Mouse (Mus musculus) heart, embryonic 14.5 days (tissue): ENCODE results near the gene Igfals. TPM values are rescaled to one million over a fixed set of nuclear protein-coding genes. Genes with fewer than 3 reads are reported as not detected.

Experiments
- ATAC-seq: fragments of 200-750 bp; cut with Nextera tagmentation; 2 replicates; pipeline ENCODE4 v1.8.0; 2017; ENCODE audit warnings: low read depth, moderate TSS enrichment; ENCODE audit not compliant: insufficient number of reproducible peaks, insufficient read depth, low FRiP score
- H3K27ac ChIP-seq, 2 experiments: fragments of 200-500 bp in 1 of 2; fragments of 300-500 bp in 1 of 2; sonication (generic) in 1 of 2; replicated peaks in 1 of 2; 2 replicates each; pipeline ENCODE4 v1.5.1; 2012 to 2014; ENCODE audit warnings: low read depth in 2 of 2, low read length in 2 of 2, control low read depth in 1 of 2, mild to moderate bottlenecking in 1 of 2, mixed read lengths in 1 of 2; ENCODE audit not compliant: control insufficient read depth in 1 of 2, insufficient read depth in 1 of 2
- H3K27me3 ChIP-seq: fragments of 300-500 bp; sonication (generic); 2 replicates; pipeline ENCODE4 v1.6.1; 2014; ENCODE audit warnings: mild to moderate bottlenecking, low read length, control low read depth; ENCODE audit not compliant: control insufficient read depth, insufficient read depth
- H3K36me3 ChIP-seq: fragments of 300-500 bp; sonication (generic); 2 replicates; pipeline ENCODE4 v1.6.1; 2014; ENCODE audit warnings: mild to moderate bottlenecking, control low read depth, low read length, mixed read lengths; ENCODE audit not compliant: control insufficient read depth, insufficient read depth
- H3K4me1 ChIP-seq, 2 experiments: fragments of 200-500 bp in 1 of 2; fragments of 300-500 bp in 1 of 2; sonication (generic) in 1 of 2; 2 replicates each; pipeline ENCODE4 v1.6.1; 2012 to 2014; ENCODE audit warnings: low read length in 2 of 2, control low read depth in 1 of 2, mixed read lengths in 1 of 2; ENCODE audit not compliant: control insufficient read depth in 2 of 2, insufficient read depth in 2 of 2
- H3K4me2 ChIP-seq: fragments of 300-500 bp; sonication (generic); 2 replicates; pipeline ENCODE4 v1.6.1; 2014; ENCODE audit warnings: mild to moderate bottlenecking, low read length
- H3K4me3 ChIP-seq, 2 experiments: fragments of 200-500 bp in 1 of 2; fragments of 300-500 bp in 1 of 2; sonication (generic) in 1 of 2; 2 replicates each; pipeline ENCODE4 v1.5.1; 2012 to 2014; ENCODE audit warnings: low read length in 2 of 2, mild to moderate bottlenecking in 2 of 2, control low read depth in 1 of 2, low read depth in 1 of 2, moderate library complexity in 1 of 2; ENCODE audit not compliant: control insufficient read depth in 1 of 2, insufficient read depth in 1 of 2
- H3K9ac ChIP-seq: fragments of 300-500 bp; sonication (generic); 2 replicates; pipeline ENCODE4 v1.6.1; 2014; ENCODE audit warnings: mild to moderate bottlenecking, low read length
- H3K9me3 ChIP-seq: fragments of 300-500 bp; sonication (generic); 2 replicates; pipeline ENCODE4 v1.6.1; 2016; ENCODE audit warnings: low read length, control low read depth; ENCODE audit not compliant: control insufficient read depth
- WGBS: fragments of 180-500 bp; shearing (Covaris S2); extraction: QIAGEN DNeasy Blood & Tissue Kit; methylation state at CpG from one replicate; pipeline ENCODE4 v1.1.7; 2014; 5-methylcytosine and 5-hydroxymethylcytosine counted together
- polyA plus RNA-seq: library from polyadenylated mRNA; unstranded; fragments of >200 nt; fragmentation: Nextera tagmentation; extraction: Ambion mirVana; gene quantifications from 2 replicates; pipeline ENCODE4 v1.2.1, GENCODE M21; 2014

The Igfals gene
- polyA plus RNA-seq, 1 experiment from 2014 or later = not detected

- Histone ChIP-seq H3K4me1 (peaks cover 5 to 9% of the 10 kb centered on the region in 2 experiments; a peak in 3 of 4 replicates), H3K9ac (no peak overlapping the region), H3K4me2 (no peak overlapping the region), H3K27me3 (no peaks in the 10 kb centered on the region), H3K9me3 (no peaks in the 10 kb centered on the region), H3K27ac (no peak overlapping the region), H3K4me3 (no peak overlapping the region), H3K36me3 (peaks cover 22% of the 10 kb centered on the region)
- ATAC-seq = no peak
- WGBS = 52% methylated on average over 7 of the region's 7 CpGs
Measured at GRCm38 (mm10) chr17:24881738-24882440, 16.1 kb downstream of the Igfals start.

- H3K9me3 ChIP-seq = no peaks in the 10 kb centered on the region
- H3K4me3 ChIP-seq = no peak overlapping the region
- no peaks in the 10 kb centered on the region for H3K27me3 ChIP-seq
- no peak overlapping the region for H3K27ac ChIP-seq
- ATAC-seq = no peak
- H3K4me1 ChIP-seq = peaks cover 11 to 19% of the 10 kb centered on the region in 2 experiments
- 83% methylated on average over 6 of the region's 6 CpGs for WGBS
- no peak overlapping the region for H3K4me2 ChIP-seq
- no peak overlapping the region for H3K9ac ChIP-seq
- peaks cover 39% of the 10 kb centered on the region for H3K36me3 ChIP-seq
Measured at GRCm38 (mm10) chr17:24884391-24884790, 18.6 kb downstream of the Igfals start.

GRCm38 (mm10) chr17:24885356-24886133 is 19.7 kb downstream of the Igfals start:
- Histone ChIP-seq H3K27me3 (no peaks in the 10 kb centered on the region), H3K36me3 (peaks cover 50% of the 10 kb centered on the region), H3K27ac (no peak overlapping the region), H3K4me2 (peak overlapping the region; percentile 90), H3K4me1 (peaks cover 11 to 19% of the 10 kb centered on the region in 2 experiments), H3K9me3 (no peaks in the 10 kb centered on the region), H3K4me3 (peak overlapping the region; percentile 67 to 86), H3K9ac (peak overlapping the region; percentile 70)
- ATAC-seq = no peak
- 23% methylated on average over 22 of the region's 22 CpGs for WGBS

- H3K27ac ChIP-seq = peak within 1 kb of the TSS; percentile 43 to 78; a peak in 3 of 4 replicates
- peaks cover 58% of the 10 kb centered on the region for H3K36me3 ChIP-seq
- peaks cover 11 to 19% of the 10 kb centered on the region in 2 experiments for H3K4me1 ChIP-seq
- peak within 1 kb of the TSS; percentile 90 for H3K4me2 ChIP-seq
- ATAC-seq = peak; percentile 94
- H3K4me3 ChIP-seq = peak within 1 kb of the TSS; percentile 86
- WGBS = under 1% methylated on average over 69 of the region's 69 CpGs
- H3K9me3 ChIP-seq = no peaks in the 10 kb centered on the region
- H3K27me3 ChIP-seq = no peaks in the 10 kb centered on the region
- H3K9ac ChIP-seq = peak within 1 kb of the TSS; percentile 92
Measured at GRCm38 (mm10) chr17:24886134-24886931, 20.5 kb downstream of the Igfals start, which contains the start of the genes Nubp2 and Spsb3. Gene Nubp2 (minus strand): TSS chr17:24886349. Gene Spsb3 (plus strand): TSS chr17:24886643.

GRCm38 (mm10) chr17:24886932-24887271 is 21.1 kb downstream of the Igfals start:
- peaks cover 64% of the 10 kb centered on the region for H3K36me3 ChIP-seq
- no peak for ATAC-seq
- peak overlapping the region; percentile 43 to 78; a peak in 3 of 4 replicates for H3K27ac ChIP-seq
- H3K4me1 ChIP-seq = peaks cover 11 to 19% of the 10 kb centered on the region in 2 experiments
- under 1% methylated on average over 18 of the region's 18 CpGs for WGBS
- H3K9me3 ChIP-seq = no peaks in the 10 kb centered on the region
- peak overlapping the region; percentile 72 to 86 for H3K4me3 ChIP-seq
- H3K27me3 ChIP-seq = no peaks in the 10 kb centered on the region
- peak overlapping the region; percentile 82 for H3K4me2 ChIP-seq
- peak overlapping the region; percentile 92 for H3K9ac ChIP-seq

- no peaks in the 10 kb centered on the region for H3K27me3 ChIP-seq
- peak overlapping the region; percentile 92 for H3K9ac ChIP-seq
- peak overlapping the region in 1 of 2 experiments; percentile 78; a peak in 2 of 4 replicates for H3K27ac ChIP-seq
- peaks cover 11 to 19% of the 10 kb centered on the region in 2 experiments for H3K4me1 ChIP-seq
- peak overlapping the region; percentile 72 to 86 for H3K4me3 ChIP-seq
- H3K9me3 ChIP-seq = no peaks in the 10 kb centered on the region
- peaks cover 68% of the 10 kb centered on the region for H3K36me3 ChIP-seq
- ATAC-seq = no peak
- WGBS = 55% methylated on average over 18 of the region's 18 CpGs
- peak overlapping the region; percentile 82 for H3K4me2 ChIP-seq
Measured at GRCm38 (mm10) chr17:24887291-24888080, 21.7 kb downstream of the Igfals start.
